Mouse (Mus musculus): ENCODE results near the gene Emc6. TPM values are rescaled to one million over a fixed set of nuclear protein-coding genes. Genes with fewer than 3 reads are reported as not detected.

The Emc6 gene
- polyA plus RNA-seq (2012; ENCODE audit: low replicate concordance): 322 and 510 TPM in 2 replicates

DNA sequence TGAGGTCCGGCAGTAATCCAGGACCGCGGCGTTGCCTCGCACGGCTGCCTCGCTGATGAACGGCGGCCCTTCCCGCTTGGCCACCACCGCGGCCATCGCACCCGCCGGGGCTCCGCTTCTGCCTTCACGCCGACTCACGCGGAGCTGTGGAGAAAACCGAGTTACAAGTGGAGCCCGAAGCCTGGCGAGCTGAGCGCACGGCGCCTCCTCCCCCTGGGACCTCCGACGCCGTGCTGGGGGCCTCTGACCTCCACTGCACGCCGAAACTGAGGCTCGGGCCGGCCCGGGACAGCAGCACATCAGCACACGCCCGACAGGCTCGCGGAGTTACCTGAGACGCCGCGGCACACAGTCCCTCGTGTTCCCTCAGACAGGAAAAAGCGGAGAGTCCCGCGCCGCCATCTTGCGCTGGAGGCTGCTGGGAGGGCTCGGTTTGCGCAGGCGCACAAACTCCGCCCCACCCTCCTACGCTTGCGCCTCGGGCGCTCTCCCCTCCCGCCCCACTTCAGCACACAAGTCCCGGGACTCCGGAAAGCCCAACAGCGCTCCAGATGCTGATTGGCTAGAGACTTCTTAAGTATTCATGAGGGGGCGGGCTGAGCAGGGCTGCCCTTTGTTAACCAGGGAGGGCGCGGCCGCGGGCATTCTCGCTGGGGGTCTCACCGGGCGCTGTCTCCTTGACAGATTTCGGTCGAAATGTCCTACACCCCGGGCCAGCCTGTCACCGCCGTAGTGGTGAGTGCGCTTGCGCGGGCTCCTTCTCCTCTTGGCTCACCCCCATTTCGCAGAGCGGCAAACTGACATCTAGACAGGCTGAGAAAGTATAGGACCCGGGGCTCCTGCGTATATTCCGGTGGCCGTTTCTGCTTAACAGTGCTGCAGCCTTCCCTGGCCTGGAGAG, at the start of gene Emc6, which contains the start of gene Tax1bp3:
TSS of gene Emc6 (minus strand) at position 430 of the 901 bp plus-strand sequence.
TSS of gene Tax1bp3 (plus strand) at position 476 of the 901 bp plus-strand sequence.

DNA sequence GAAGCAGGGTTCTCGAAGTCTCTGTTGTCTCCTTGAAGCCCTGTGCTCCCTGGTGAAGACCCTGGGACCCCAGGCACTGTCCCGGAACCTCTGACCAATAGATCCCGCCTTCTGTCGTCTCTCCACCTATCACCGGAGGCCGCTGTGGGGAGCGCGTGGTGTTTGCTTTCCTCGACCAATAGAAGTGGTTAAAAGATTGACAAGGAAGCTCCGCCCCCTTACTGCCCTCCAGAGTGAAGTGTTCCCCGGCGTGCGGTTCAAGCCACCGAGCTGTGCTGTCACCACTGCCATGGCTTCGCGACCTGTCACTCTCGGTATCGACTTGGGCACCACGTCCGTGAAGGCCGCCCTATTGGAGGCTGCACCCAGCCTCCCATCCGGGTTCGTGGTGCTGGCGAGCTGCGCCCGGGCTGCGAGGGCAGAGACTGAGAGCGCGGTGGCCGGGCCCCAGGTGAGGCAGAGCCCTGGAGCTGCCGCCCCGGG, 22.4 kb upstream of the Emc6 start, which contains the start of gene Shpk:
TSS of gene Shpk (plus strand) at position 231 of the 483 bp plus-strand sequence.

DNA sequence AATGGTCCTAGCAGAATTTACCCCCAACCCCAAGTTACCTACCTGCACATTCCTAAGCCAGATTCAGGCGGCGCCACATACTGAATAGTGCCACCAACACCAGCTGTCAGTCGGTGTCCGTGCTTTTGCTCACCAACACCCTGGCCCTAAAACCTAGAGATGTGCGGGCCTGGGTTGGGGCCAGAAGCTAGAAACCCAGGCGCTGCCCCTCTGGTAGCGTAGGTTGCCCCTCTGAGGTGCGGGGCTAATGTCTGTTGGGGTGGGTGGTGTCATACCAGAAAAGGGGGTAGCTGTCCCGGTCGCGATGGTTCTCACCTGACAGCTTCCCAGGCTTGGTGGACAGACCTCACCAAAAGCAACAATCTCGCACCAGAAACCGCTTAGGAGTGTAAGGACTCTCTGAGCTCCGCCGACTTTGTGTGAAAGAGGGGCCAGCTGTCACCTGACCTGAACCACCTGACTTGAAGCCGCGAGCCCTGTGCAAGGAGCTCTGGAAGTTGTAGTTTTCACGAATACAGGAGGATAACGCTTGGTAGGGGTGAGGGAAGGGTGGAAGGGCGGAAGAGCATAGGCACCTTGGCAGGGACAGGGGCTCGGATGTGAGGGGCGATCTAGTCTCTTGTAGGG, 21.9 kb upstream of the Emc6 start, which contains the start of gene Ctns:
TSS of gene Ctns (minus strand) at position 440 of the 627 bp plus-strand sequence.

DNA sequence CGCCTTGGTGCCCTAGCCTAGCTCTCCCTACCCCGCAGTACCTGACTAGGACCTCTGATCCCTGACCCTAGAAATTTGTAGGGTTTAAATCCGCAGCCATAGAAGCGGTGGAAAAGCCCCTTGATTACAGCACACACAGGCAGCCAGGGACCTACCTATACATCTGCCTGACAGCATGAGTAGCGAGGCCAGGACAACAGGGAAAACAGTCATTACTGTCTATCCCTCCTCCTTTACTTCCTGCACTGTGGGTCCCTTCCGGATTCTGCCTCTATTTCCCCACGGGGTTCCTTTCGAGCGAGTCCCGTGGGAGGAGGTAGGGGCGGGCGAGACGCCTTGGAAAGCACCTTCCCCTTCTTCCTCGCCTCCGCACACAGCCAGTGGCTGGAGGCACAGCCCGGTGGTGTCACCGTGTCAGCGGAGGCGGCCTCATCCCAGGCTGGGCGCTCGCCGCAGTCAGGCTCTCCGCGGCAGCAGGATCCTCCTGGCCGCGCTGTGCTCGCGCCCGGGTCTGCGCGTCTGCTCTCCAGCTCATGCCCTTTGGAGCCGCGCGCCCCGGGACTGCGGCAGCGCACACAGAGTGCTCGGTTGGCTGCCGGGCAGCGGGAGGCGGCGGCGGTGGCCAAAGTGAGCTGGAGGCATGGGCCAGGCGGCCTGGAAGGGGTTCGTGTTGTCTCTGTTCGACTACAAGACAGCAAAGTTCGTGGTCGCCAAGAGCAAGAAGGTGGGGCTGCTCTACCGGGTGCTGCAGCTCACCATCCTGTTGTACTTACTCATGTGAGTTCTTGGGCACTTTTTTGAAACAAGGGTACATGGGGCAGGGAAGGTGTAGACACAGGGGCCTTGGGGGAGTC, 16.7 kb downstream of the Emc6 start, which contains the start of gene P2rx5:
TSS of gene P2rx5 (plus strand) at position 465 of the 854 bp plus-strand sequence.

DNA sequence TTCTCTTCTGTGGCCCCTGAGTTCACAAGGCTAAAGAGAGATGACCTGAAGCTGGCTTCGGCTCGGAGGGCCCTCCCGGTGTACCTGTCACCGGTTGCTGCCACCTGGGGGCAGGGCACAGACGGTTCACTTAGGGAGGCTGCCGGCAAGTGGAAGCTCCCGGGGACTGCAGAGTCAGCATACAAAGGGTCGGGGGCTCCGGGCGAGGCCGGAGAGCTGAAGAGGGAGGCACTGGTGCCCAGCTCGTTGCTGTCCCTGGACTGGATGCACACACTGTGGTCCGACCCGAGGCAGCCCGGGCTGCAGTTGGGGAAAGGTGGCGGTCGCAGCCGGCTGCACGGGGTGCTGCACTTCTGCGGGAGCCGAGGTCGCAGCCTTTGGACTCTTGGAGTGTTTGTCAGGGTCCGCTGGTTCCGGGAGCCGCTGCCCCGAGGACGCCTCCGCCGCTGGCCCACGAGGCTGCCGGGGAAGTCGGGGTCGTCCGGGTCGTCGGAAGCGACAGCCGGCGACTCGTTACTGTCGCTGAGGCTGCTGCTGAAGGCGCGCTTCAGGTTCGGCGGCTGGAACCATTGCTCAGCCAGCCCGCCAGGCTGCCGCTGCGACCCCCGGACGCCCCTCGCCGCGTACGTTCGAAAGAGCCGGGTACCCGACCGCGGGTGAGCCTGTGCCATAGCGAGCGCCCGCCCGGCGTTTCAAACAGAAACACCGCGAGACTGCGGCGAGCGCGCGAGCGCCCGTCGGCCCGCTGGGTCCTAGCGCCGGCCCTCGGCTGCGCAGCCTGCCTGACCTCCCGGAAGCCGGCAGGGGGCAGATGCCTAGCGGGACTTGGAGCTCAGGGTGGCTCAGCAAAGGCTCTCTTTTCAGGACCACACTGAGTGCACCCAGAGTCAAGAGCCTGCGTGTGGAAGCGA, 39.0 kb downstream of the Emc6 start, which contains the start of gene Haspin:
TSS of gene Haspin (minus strand) at position 704 of the 911 bp plus-strand sequence.

Other genes starting within 250 kb of the Emc6 start
- 22.3 and 33.1 TPM in 2 replicates for gene Atp2a3, start 215.9 kb downstream of the Emc6 start, polyA plus RNA-seq (2012; ENCODE audit: low replicate concordance)
- gene P2rx1, start 177.9 kb downstream of the Emc6 start, polyA plus RNA-seq (2012; ENCODE audit: low replicate concordance): 0.19 and 1.3 TPM in 2 replicates
- gene Camkk1, start 158.0 kb downstream of the Emc6 start, polyA plus RNA-seq (2012; ENCODE audit: low replicate concordance): 0.76 and 1.8 TPM in 2 replicates
- 1.4 and 2.6 TPM in 2 replicates for gene Ncbp3, start 129.3 kb downstream of the Emc6 start, polyA plus RNA-seq (2012; ENCODE audit: low replicate concordance)
- gene Itgae, start 86.5 kb downstream of the Emc6 start, polyA plus RNA-seq (2012; ENCODE audit: low replicate concordance): 0.41 and 1.4 TPM in 2 replicates
- gene Haspin, start 38.7 kb downstream of the Emc6 start, polyA plus RNA-seq (2012; ENCODE audit: low replicate concordance): 26.7 and 29.4 TPM in 2 replicates
- gene P2rx5, start 16.6 kb downstream of the Emc6 start, polyA plus RNA-seq (2012; ENCODE audit: low replicate concordance): not detected in 2 replicates
- gene Tax1bp3, start within 50 bp of the Emc6 start, polyA plus RNA-seq (2012; ENCODE audit: low replicate concordance): 2.3 and 13.9 TPM in 2 replicates
- gene Ctns, start 22.0 kb upstream of the Emc6 start, polyA plus RNA-seq (2012; ENCODE audit: low replicate concordance): 1.7 and 5.4 TPM in 2 replicates
- gene Shpk, start 22.4 kb upstream of the Emc6 start, polyA plus RNA-seq (2012; ENCODE audit: low replicate concordance): 0.56 and 0.60 TPM in 2 replicates
- not detected in 2 replicates for gene Trpv1, start 57.3 kb upstream of the Emc6 start, polyA plus RNA-seq (2012; ENCODE audit: low replicate concordance)
- gene Trpv3, start 90.4 kb upstream of the Emc6 start, polyA plus RNA-seq (2012; ENCODE audit: low replicate concordance): not detected in 2 replicates
- not detected in 2 replicates for gene Aspa, start 152.6 kb upstream of the Emc6 start, polyA plus RNA-seq (2012; ENCODE audit: low replicate concordance)
- not detected in 2 replicates for gene Gm49340, start 152.7 kb upstream of the Emc6 start, polyA plus RNA-seq (2012; ENCODE audit: low replicate concordance)
- not detected in 2 replicates for gene Spata22, start 152.7 kb upstream of the Emc6 start, polyA plus RNA-seq (2012; ENCODE audit: low replicate concordance)
- not detected in 2 replicates for gene Olfr20, start 173.7 kb upstream of the Emc6 start, polyA plus RNA-seq (2012; ENCODE audit: low replicate concordance)
- not detected in 2 replicates for gene Olfr376, start 194.2 kb upstream of the Emc6 start, polyA plus RNA-seq (2012; ENCODE audit: low replicate concordance)
- not detected in 2 replicates for gene Olfr1, start 222.6 kb upstream of the Emc6 start, polyA plus RNA-seq (2012; ENCODE audit: low replicate concordance)

All from leukemia stem cell, adult 10-12 weeks (primary cell).